Mouse (Mus musculus): Measurements from ENCODE around the gene Mapk10.

DNA sequence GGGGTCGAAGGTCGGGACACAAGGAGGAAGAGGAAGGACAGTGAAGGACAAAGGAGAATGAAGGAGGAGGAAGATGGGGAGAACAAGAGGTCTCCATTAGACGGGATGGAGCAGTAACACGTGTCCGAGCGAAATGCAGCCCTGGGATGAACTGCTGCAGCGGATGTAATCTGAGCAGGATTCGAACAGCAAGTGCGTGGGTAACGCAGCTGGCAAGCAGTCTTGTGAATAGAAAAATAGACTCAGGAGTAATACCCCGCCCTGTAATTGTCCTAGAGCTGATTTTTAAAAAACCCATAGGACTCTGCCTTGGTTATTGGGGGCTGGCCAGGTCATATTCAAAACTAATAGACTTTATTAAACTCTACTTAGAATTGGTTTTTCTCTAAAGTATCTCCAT lies 213.2 kb downstream of the Mapk10 start:
- TF ChIP-seq CTCF (IDR thresholded peaks at IDR 0.05; ENCODE audit: control insufficient read depth, insufficient read depth, insufficient replicate concordance, low read depth, low read length) = no peak
- no peak for TF ChIP-seq POLR2A (IDR thresholded peaks at IDR 0.05; ENCODE audit: control insufficient read depth, low read depth, low read length)
